Comparison of ENCODE assay signal across 19 mouse cellular contexts in genomic region chr11:66371796-66372195, GRCm38 (mm10).
DNase-seq lines count a peak whose midpoint lies in the region; ATAC-seq and TF ChIP-seq lines count a peak whose summit lies in the region.
"Had no signal": no experiment of that assay in that cellular context is flagged by ENCODE, and none has a peak within 500 bp of the region (broad histone marks: within the 10 kb centered on the region; RNA-seq: fewer than 3 reads in every experiment).

No protein-coding gene starts in this region.

- H3K4me1 ChIP-seq in hindbrain, postnatal 0 days (ENCODE audit: insufficient read depth, low read length) = no peaks in the 10 kb centered on the region
- H3K4me1 ChIP-seq in hindbrain, embryonic 10.5 days (replicated peaks) = 0 out of 2 replicates have a peak, but pooled peaks cover 5% of the 10 kb centered on the region
- H3K4me1 ChIP-seq: forebrain, embryonic 12.5 days; heart, embryonic 13.5 days had no signal

- 54% methylated on average over 3 of the region's 3 CpGs for WGBS in hindbrain, postnatal 0 days
- 63% methylated on average over 3 of the region's 3 CpGs for WGBS in hindbrain, embryonic 10.5 days

- peak; percentile 25 for DNase-seq in hindbrain, postnatal 0 days (ENCODE audit: low spot score)
- no peak for DNase-seq in hindbrain, embryonic 10.5 days (ENCODE audit: low spot score)
- peak; percentile 75 for DNase-seq in right cerebral cortex, adult 18-20 months
- no peak for DNase-seq in right cerebral cortex, postnatal 4 days
- DNase-seq in frontal cortex, postnatal 36 days (ENCODE audit: low spot score in 2 of 2) = peak; percentile 19 to 62
- DNase-seq in right cerebral cortex, postnatal 36 days (ENCODE audit: low spot score in 2 of 2) = peak; percentile 40 to 78
- no peak for DNase-seq in lung, postnatal 25 days (ENCODE audit: low spot score)
- DNase-seq: B cell, adult 2 months; cerebellum, adult 8-10 months; heart, adult 18-20 months; kidney, postnatal 36 days had no signal

- H3K9ac ChIP-seq in hindbrain, postnatal 0 days (replicated peaks; ENCODE audit: low read length) = no peak overlapping the region
- H3K9ac ChIP-seq: forebrain, embryonic 12.5 days; heart, embryonic 13.5 days; hindbrain, embryonic 15.5 days; limb, embryonic 13.5 days; liver, embryonic 14.5 days had no signal

- no peaks in the 10 kb centered on the region for H3K9me3 ChIP-seq in hindbrain, postnatal 0 days (ENCODE audit: low read length)
- H3K9me3 ChIP-seq in hindbrain, embryonic 10.5 days = no peaks in the 10 kb centered on the region
- H3K9me3 ChIP-seq: forebrain, embryonic 12.5 days; heart, embryonic 13.5 days; hindbrain, embryonic 15.5 days; limb, embryonic 13.5 days had no signal

- H3K27ac ChIP-seq in hindbrain, postnatal 0 days = no peak overlapping the region
- H3K27ac ChIP-seq in hindbrain, embryonic 10.5 days = no peak overlapping the region
- H3K27ac ChIP-seq: forebrain, embryonic 12.5 days; heart, embryonic 13.5 days; hindbrain, embryonic 15.5 days; limb, embryonic 13.5 days; liver, embryonic 14.5 days; stomach, postnatal 0 days had no signal

- TF ChIP-seq CTCF in hindbrain, postnatal 0 days (IDR thresholded peaks at IDR 0.05; ENCODE audit: low read depth) = no peak

- H3K27me3 ChIP-seq in hindbrain, postnatal 0 days (ENCODE audit: insufficient read depth, low read length) = no peaks in the 10 kb centered on the region
- no peaks in the 10 kb centered on the region for H3K27me3 ChIP-seq in hindbrain, embryonic 10.5 days (ENCODE audit: insufficient read depth, poor library complexity, severe bottlenecking)
- H3K27me3 ChIP-seq: forebrain, embryonic 12.5 days; heart, embryonic 13.5 days; hindbrain, embryonic 15.5 days; limb, embryonic 13.5 days had no signal

- no peak overlapping the region for H3K4me3 ChIP-seq in hindbrain, postnatal 0 days (ENCODE audit: low read length)
- no peak overlapping the region for H3K4me3 ChIP-seq in hindbrain, embryonic 10.5 days
- H3K4me3 ChIP-seq: forebrain, embryonic 12.5 days; heart, embryonic 13.5 days; hindbrain, embryonic 15.5 days; limb, embryonic 13.5 days had no signal

- H3K36me3 ChIP-seq in hindbrain, postnatal 0 days (ENCODE audit: insufficient read depth, low read length) = no peaks in the 10 kb centered on the region
- no peaks in the 10 kb centered on the region for H3K36me3 ChIP-seq in hindbrain, embryonic 10.5 days
- H3K36me3 ChIP-seq: forebrain, embryonic 12.5 days; heart, embryonic 13.5 days; hindbrain, embryonic 15.5 days; limb, embryonic 13.5 days had no signal

- H3K4me2 ChIP-seq in hindbrain, postnatal 0 days (ENCODE audit: low read depth, low read length) = no peak overlapping the region
- H3K4me2 ChIP-seq: forebrain, embryonic 12.5 days; heart, embryonic 13.5 days; hindbrain, embryonic 15.5 days; limb, embryonic 13.5 days had no signal

- no peak for ATAC-seq in hindbrain, postnatal 0 days
- ATAC-seq in megakaryocyte-erythroid progenitor cell, adult 5-6 weeks (replicated peaks; ENCODE audit: low FRiP score, low TSS enrichment, poor library complexity, severe bottlenecking) = no peak
- ATAC-seq: intestine, embryonic 16.5 days had no signal

Comparison
In these comparisons a context has a peak if more than half of its experiments do, and no peak if none do; other contexts are left out.
1. DNase-seq: peak in hindbrain, postnatal 0 days (single experiment), right cerebral cortex, adult 18-20 months (single experiment), frontal cortex, postnatal 36 days (2 of 2) and right cerebral cortex, postnatal 36 days (2 of 2); none in hindbrain, embryonic 10.5 days (single experiment), right cerebral cortex, postnatal 4 days (single experiment) and lung, postnatal 25 days (single experiment).